Mouse (Mus musculus) neural tube, embryonic 15.5 days (tissue): ENCODE results near the gene Fggy. TPM values are rescaled to one million over a fixed set of nuclear protein-coding genes. Genes with fewer than 3 reads are reported as not detected.

Source experiments
- ATAC-seq: fragments of 200-750 bp; cut with Nextera tagmentation; 2 replicates; pipeline ENCODE4 v1.8.0; 2017; ENCODE audit warnings: mild to moderate bottlenecking, moderate TSS enrichment, moderate library complexity; ENCODE audit not compliant: low FRiP score
- H3K27ac ChIP-seq: fragments of 300-500 bp; sonication (generic); replicated peaks from 2 replicates; pipeline ENCODE4 v1.5.1; 2015; ENCODE audit warnings: mild to moderate bottlenecking, inconsistent platforms
- H3K27me3 ChIP-seq: fragments of 300-500 bp; sonication (generic); replicated peaks from 2 replicates; pipeline ENCODE4 v1.6.1; 2015; ENCODE audit warnings: inconsistent platforms
- H3K36me3 ChIP-seq: fragments of 300-500 bp; sonication (generic); 2 replicates; pipeline ENCODE4 v1.6.1; 2015; ENCODE audit warnings: inconsistent platforms
- H3K4me1 ChIP-seq: fragments of 300-500 bp; sonication (generic); 2 replicates; pipeline ENCODE4 v1.6.1; 2015; ENCODE audit warnings: inconsistent platforms
- H3K4me2 ChIP-seq: fragments of 300-500 bp; sonication (generic); 2 replicates; pipeline ENCODE4 v1.6.1; 2015; ENCODE audit warnings: inconsistent platforms, mild to moderate bottlenecking, moderate library complexity
- H3K4me3 ChIP-seq: fragments of 300-500 bp; sonication (generic); replicated peaks from 2 replicates; pipeline ENCODE4 v1.5.1; 2015; ENCODE audit warnings: mild to moderate bottlenecking, inconsistent platforms
- H3K9ac ChIP-seq: fragments of 300-500 bp; sonication (generic); replicated peaks from 2 replicates; pipeline ENCODE4 v1.6.1; 2015; ENCODE audit warnings: mild to moderate bottlenecking, inconsistent platforms
- H3K9me3 ChIP-seq: fragments of 300-500 bp; sonication (generic); replicated peaks from 2 replicates; pipeline ENCODE4 v1.6.1; 2016; ENCODE audit warnings: inconsistent platforms
- WGBS: fragments of 180-500 bp; shearing (Covaris S2); methylation state at CpG from one replicate; pipeline ENCODE4 v1.1.7; 2015; ENCODE audit warnings: mixed read lengths; 5-methylcytosine and 5-hydroxymethylcytosine counted together
- polyA plus RNA-seq: library from polyadenylated mRNA; unstranded; fragments of >200 nt; fragmentation: Nextera tagmentation; extraction: Ambion mirVana; gene quantifications from 2 replicates; pipeline ENCODE4 v1.2.1, GENCODE M21; 2015

Fggy gene
- polyA plus RNA-seq, 1 experiment from 2014 or later, result 7.0 TPM

GRCm38 (mm10) chr4:95929936-95930335 is 372.6 kb downstream of the Fggy start:
- no peaks in the 10 kb centered on the region for H3K36me3 ChIP-seq
- 0 out of 2 replicates have a peak, but pooled peaks cover 4% of the 10 kb centered on the region for H3K4me1 ChIP-seq
- H3K9ac ChIP-seq, result no peak overlapping the region
- ATAC-seq, result no peak
- H3K9me3 ChIP-seq, result no peaks in the 10 kb centered on the region
- 59% methylated on average over 1 of the region's 1 CpGs for WGBS
- no peak overlapping the region for H3K4me2 ChIP-seq
- H3K27me3 ChIP-seq, result no peaks in the 10 kb centered on the region
- H3K27ac ChIP-seq, result no peak overlapping the region
- H3K4me3 ChIP-seq, result no peak overlapping the region

GRCm38 (mm10) chr4:95931331-95931730 is 374.0 kb downstream of the Fggy start:
- H3K27me3 ChIP-seq, result no peaks in the 10 kb centered on the region

GRCm38 (mm10) chr4:95933801-95934356 is 376.6 kb downstream of the Fggy start:
- no peaks in the 10 kb centered on the region for H3K4me1 ChIP-seq

More at GRCm38 (mm10) chr4:95931331-95931730, 374.0 kb downstream of the Fggy start:
- H3K9me3 ChIP-seq, result no peaks in the 10 kb centered on the region
- no peak for ATAC-seq
- no peak overlapping the region for H3K4me2 ChIP-seq
- WGBS, result 78% methylated on average over 2 of the region's 2 CpGs
- H3K9ac ChIP-seq, result no peak overlapping the region
- H3K27ac ChIP-seq, result no peak overlapping the region
- H3K36me3 ChIP-seq, result no peaks in the 10 kb centered on the region
- no peak overlapping the region for H3K4me3 ChIP-seq
- no peaks in the 10 kb centered on the region for H3K4me1 ChIP-seq

GRCm38 (mm10) chr4:95934384-95935035 is 377.2 kb downstream of the Fggy start:
- Histone ChIP-seq H3K9ac (no peak overlapping the region), H3K4me2 (no peak overlapping the region), H3K27ac (no peak overlapping the region), H3K27me3 (no peaks in the 10 kb centered on the region), H3K4me1 (no peaks in the 10 kb centered on the region), H3K4me3 (no peak overlapping the region), H3K36me3 (no peaks in the 10 kb centered on the region), H3K9me3 (no peaks in the 10 kb centered on the region)
- ATAC-seq, result no peak; the same call in 1 of the 2 replicates
- 69% methylated on average over 4 of the region's 4 CpGs for WGBS

More at GRCm38 (mm10) chr4:95933801-95934356, 376.6 kb downstream of the Fggy start:
- no peaks in the 10 kb centered on the region for H3K36me3 ChIP-seq
- no peak for ATAC-seq
- H3K4me3 ChIP-seq, result no peak overlapping the region
- no peaks in the 10 kb centered on the region for H3K9me3 ChIP-seq
- H3K9ac ChIP-seq, result no peak overlapping the region
- no peak overlapping the region for H3K27ac ChIP-seq
- WGBS, result 86% methylated on average over 9 of the region's 9 CpGs
- H3K4me2 ChIP-seq, result no peak overlapping the region
- no peaks in the 10 kb centered on the region for H3K27me3 ChIP-seq

GRCm38 (mm10) chr4:95938701-95939100 is 381.4 kb downstream of the Fggy start:
- no peak overlapping the region for H3K9ac ChIP-seq
- no peaks in the 10 kb centered on the region for H3K4me1 ChIP-seq
- no peak overlapping the region for H3K4me3 ChIP-seq
- H3K9me3 ChIP-seq, result no peaks in the 10 kb centered on the region
- H3K4me2 ChIP-seq, result no peak overlapping the region
- H3K27ac ChIP-seq, result no peak overlapping the region
- no peaks in the 10 kb centered on the region for H3K27me3 ChIP-seq
- WGBS, result 77% methylated on average over 3 of the region's 3 CpGs
- no peaks in the 10 kb centered on the region for H3K36me3 ChIP-seq
- no peak for ATAC-seq

- H3K36me3 ChIP-seq, result no peaks in the 10 kb centered on the region
- H3K27me3 ChIP-seq, result no peaks in the 10 kb centered on the region
- H3K4me1 ChIP-seq, result no peaks in the 10 kb centered on the region
- no peak overlapping the region for H3K4me2 ChIP-seq
- no peak overlapping the region for H3K27ac ChIP-seq
- ATAC-seq, result no peak
- no peak overlapping the region for H3K9ac ChIP-seq
- H3K4me3 ChIP-seq, result no peak overlapping the region
- no peaks in the 10 kb centered on the region for H3K9me3 ChIP-seq
- 83% methylated on average over 1 of the region's 1 CpGs for WGBS
Observed at GRCm38 (mm10) chr4:95947896-95948295, 390.6 kb downstream of the Fggy start.

GRCm38 (mm10) chr4:95953328-95953727 is 396.0 kb downstream of the Fggy start:
- no peak overlapping the region for H3K4me2 ChIP-seq
- no peak overlapping the region for H3K4me3 ChIP-seq
- no peaks in the 10 kb centered on the region for H3K4me1 ChIP-seq
- no peaks in the 10 kb centered on the region for H3K27me3 ChIP-seq
- ATAC-seq, result no peak
- no peaks in the 10 kb centered on the region for H3K36me3 ChIP-seq
- H3K9ac ChIP-seq, result no peak overlapping the region
- no peaks in the 10 kb centered on the region for H3K9me3 ChIP-seq
- no peak overlapping the region for H3K27ac ChIP-seq

- ATAC-seq, result peak; percentile 99
- Histone ChIP-seq H3K9ac (peak within 1 kb of the TSS; percentile 85), H3K9me3 (no peaks in the 10 kb centered on the region), H3K4me2 (peak within 1 kb of the TSS; percentile 76), H3K4me3 (peak within 1 kb of the TSS; percentile 82), H3K27ac (peak within 1 kb of the TSS; percentile 91), H3K4me1 (peaks cover 19% of the 10 kb centered on the region), H3K36me3 (no peaks in the 10 kb centered on the region), H3K27me3 (no peaks in the 10 kb centered on the region)
- under 1% methylated on average over 81 of the region's 82 CpGs for WGBS
Observed at GRCm38 (mm10) chr4:95966928-95967724, 409.8 kb downstream of the Fggy start, which contains the start of gene Hook1. Hook1 (plus strand) TSS chr4:95967240.
